Mouse (Mus musculus) liver, adult 2 months (tissue): Measurements from ENCODE around the gene Slc35f6. TPM values are rescaled to one million over a fixed set of nuclear protein-coding genes. Genes with fewer than 3 reads are reported as not detected.

Experiments used
- DNase-seq: peaks from one replicate; pipeline ENCODE4 v3.0.0-alpha.2; 2011; ENCODE audit warnings: low read depth, low spot score; ENCODE audit errors: extremely low read depth
- H3K27ac ChIP-seq: fragments of 200-500 bp; replicated peaks from 2 replicates; pipeline ENCODE4 v1.5.1; 2012; ENCODE audit warnings: low read depth, mild to moderate bottlenecking, control low read depth, inconsistent platforms, low read length; ENCODE audit not compliant: insufficient read depth
- H3K27me3 ChIP-seq: fragments of 200-500 bp; 2 replicates; pipeline ENCODE4 v1.6.1; 2012; ENCODE audit warnings: mild to moderate bottlenecking, moderate library complexity, low read length, inconsistent platforms; ENCODE audit not compliant: control insufficient read depth, insufficient read depth
- H3K36me3 ChIP-seq: fragments of 200-500 bp; 2 replicates; pipeline ENCODE4 v1.6.1; 2012; ENCODE audit warnings: low read length, inconsistent platforms; ENCODE audit not compliant: control insufficient read depth, insufficient read depth
- H3K4me1 ChIP-seq: fragments of 200-500 bp; 2 replicates; pipeline ENCODE4 v1.6.1; 2011; ENCODE audit warnings: low read length; ENCODE audit not compliant: control insufficient read depth, insufficient read depth
- H3K4me3 ChIP-seq: fragments of 200-500 bp; 2 replicates; pipeline ENCODE4 v1.5.1; 2011; ENCODE audit warnings: low read depth, mild to moderate bottlenecking, control low read depth, low read length, moderate library complexity; ENCODE audit not compliant: insufficient read depth
- H3K79me2 ChIP-seq: fragments of 200-500 bp; 2 replicates; pipeline ENCODE4 v1.6.1; 2012; ENCODE audit warnings: inconsistent platforms, mild to moderate bottlenecking, low read length, moderate library complexity; ENCODE audit not compliant: control insufficient read depth, insufficient read depth
- H3K9ac ChIP-seq: fragments of 200-500 bp; 2 replicates; pipeline ENCODE4 v1.6.1; 2012; ENCODE audit warnings: low read depth, mild to moderate bottlenecking, control low read depth, inconsistent platforms, low read length
- CTCF ChIP-seq: fragments of 200-500 bp; IDR thresholded peaks from 2 replicates; pipeline ENCODE4 v1.5.1; 2011; ENCODE audit warnings: low read depth, low read length, control low read depth
- POLR2A ChIP-seq: fragments of 200-500 bp; IDR thresholded peaks from 2 replicates; pipeline ENCODE4 v1.6.1; 2011; ENCODE audit warnings: low read length, control low read depth; ENCODE audit not compliant: insufficient read depth; ENCODE audit errors: extremely low read depth
- WGBS: fragments of 180-500 bp; shearing (Covaris S2); methylation state at CpG from one replicate; pipeline ENCODE4 v1.1.7; 2018; 5-methylcytosine and 5-hydroxymethylcytosine counted together
- polyA plus RNA-seq: library from polyadenylated mRNA; depleted of rRNA; stranded (reverse); fragments of >200 nt; gene quantifications from 2 replicates; pipeline ENCODE4 v1.2.3, GENCODE M21; 2012
- total RNA-seq: library from RNA; depleted of rRNA; stranded (reverse); fragments of >200 nt; gene quantifications from 2 replicates; pipeline ENCODE4 v1.2.3, GENCODE M21; 2014

The Slc35f6 gene
- total and polyA plus RNA-seq, 2 experiments, result 16.2 to 55.4 TPM

DNA sequence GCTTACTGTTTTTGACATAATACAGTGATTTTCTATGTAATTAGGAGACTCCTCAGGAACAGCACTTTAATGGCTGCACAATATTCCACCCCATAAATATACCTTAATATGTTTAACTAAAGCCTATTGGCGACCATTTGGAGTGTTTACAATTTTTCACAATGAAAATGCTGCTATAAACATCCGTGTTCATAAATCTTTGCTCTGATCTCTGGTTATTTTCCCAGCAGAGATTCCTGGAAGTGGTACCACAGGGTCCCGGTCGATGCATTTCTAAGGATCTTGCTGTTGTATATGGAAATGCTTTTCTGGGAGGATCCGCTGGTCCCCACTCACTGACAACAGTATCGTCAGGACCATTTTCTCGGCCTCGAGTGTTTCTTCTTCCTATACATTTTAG is 34.5 kb upstream of the Slc35f6 start:
- no peak for DNase-seq
- Histone ChIP-seq H3K79me2 (no peaks in the 10 kb centered on the region), H3K36me3 (no peaks in the 10 kb centered on the region), H3K27me3 (no peaks in the 10 kb centered on the region), H3K9ac (no peak overlapping the region), H3K4me1 (peaks cover 20% of the 10 kb centered on the region), H3K27ac (no peak overlapping the region), H3K4me3 (no peak overlapping the region)
- 94% methylated on average over 8 of the region's 8 CpGs for WGBS
- TF ChIP-seq POLR2A (no peak), CTCF (no peak)

DNA sequence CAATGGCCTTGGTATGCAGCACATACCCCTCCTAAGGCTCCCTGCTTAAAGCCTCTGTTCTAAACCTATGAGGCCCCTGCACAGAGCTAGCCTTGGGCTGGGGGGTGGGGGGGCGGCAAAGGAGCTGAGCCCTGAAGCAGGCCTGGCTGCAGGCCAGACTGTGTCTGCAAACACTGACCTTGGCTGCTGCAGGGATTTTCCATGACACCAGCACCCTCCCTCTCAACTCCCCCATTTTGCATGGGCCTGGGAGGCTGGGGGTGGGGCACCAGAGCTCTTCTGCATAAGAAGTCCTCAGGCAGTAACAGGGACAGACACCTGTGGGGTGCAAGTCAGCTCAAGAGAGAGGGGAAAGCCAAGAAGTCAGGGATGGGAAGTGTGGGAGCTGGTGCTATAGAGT is 33.5 kb upstream of the Slc35f6 start:
- Histone ChIP-seq H3K79me2 (no peaks in the 10 kb centered on the region), H3K4me1 (peaks cover 24% of the 10 kb centered on the region), H3K27me3 (no peaks in the 10 kb centered on the region), H3K27ac (no peak overlapping the region), H3K9ac (no peak overlapping the region), H3K4me3 (no peak overlapping the region), H3K36me3 (no peaks in the 10 kb centered on the region)
- DNase-seq, result peak; percentile 56
- no peak for TF ChIP-seq CTCF
- WGBS, result 7% methylated on average over 1 of the region's 1 CpGs

DNA sequence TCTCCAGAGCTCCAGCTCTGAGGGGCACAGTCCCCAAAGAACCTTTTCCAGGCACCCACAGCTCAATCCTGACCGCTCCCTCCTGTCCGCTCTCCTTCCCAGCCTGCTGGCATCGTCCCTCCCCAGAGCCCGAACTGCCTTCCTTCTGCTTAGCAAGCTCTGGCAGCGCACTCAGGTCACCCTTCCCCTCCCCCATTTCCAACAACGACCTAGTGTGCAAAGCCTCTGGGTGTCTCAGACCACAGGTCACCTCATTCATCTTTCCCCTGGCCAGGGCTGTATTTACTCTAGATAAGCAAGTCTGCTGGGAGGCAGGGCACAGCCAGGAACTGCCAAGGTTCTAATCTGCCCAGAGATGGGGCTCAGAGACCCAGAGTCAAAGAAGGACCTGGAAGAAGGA is 32.3 kb upstream of the Slc35f6 start:
- H3K9ac ChIP-seq, result no peak overlapping the region
- H3K27ac ChIP-seq, result no peak overlapping the region
- 10% methylated on average over 6 of the region's 6 CpGs for WGBS
- H3K4me1 ChIP-seq, result peaks cover 23% of the 10 kb centered on the region
- DNase-seq, result peak; percentile 98
- H3K27me3 ChIP-seq, result no peaks in the 10 kb centered on the region
- no peaks in the 10 kb centered on the region for H3K79me2 ChIP-seq
- H3K36me3 ChIP-seq, result no peaks in the 10 kb centered on the region
- TF ChIP-seq POLR2A (no peak), CTCF (no peak)
- no peak overlapping the region for H3K4me3 ChIP-seq

DNA sequence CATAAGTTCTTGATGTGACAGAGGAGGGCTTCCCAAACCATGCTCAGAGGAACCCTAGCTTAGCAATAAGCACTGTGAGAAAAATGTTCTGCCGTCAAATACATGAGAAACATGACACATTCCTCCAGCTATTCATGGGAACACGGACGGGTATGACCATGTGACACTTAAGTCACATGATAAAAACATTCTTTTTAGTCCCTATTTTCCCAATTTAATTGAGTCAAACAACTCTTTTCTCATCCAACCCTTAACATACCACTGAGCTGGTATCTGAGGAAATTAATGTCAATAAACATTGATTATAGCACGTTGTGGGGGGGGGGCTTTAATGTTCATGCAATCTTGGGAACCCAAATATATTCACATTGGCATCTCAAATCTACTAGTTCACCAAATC is 31.9 kb upstream of the Slc35f6 start:
- Histone ChIP-seq H3K9ac (no peak overlapping the region), H3K4me3 (no peak overlapping the region), H3K36me3 (no peaks in the 10 kb centered on the region), H3K27ac (no peak overlapping the region), H3K79me2 (no peaks in the 10 kb centered on the region), H3K27me3 (no peaks in the 10 kb centered on the region), H3K4me1 (peaks cover 23% of the 10 kb centered on the region)
- DNase-seq, result no peak
- no peak for TF ChIP-seq CTCF
- TF ChIP-seq POLR2A, result no peak
- WGBS, result 29% methylated on average over 4 of the region's 4 CpGs

DNA sequence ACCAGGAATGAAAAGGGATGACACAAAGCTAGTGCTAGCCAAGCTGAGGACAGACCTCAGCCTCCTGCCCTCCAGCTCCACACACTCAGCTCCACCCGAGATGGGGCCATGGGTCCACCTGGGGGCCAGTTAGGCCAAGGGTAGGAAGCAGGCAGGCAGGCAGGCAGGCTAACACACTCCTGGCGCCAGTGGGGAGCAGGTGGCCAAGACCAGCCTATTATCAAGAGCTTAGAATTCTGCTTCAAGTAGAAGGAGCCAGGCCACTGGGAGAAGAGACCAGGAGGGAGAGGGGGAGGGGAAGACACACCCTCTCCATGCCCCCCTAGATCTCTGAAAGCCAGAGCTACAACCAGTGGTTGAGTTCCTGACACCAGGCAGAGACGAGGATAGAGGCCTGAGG is 31.1 kb upstream of the Slc35f6 start:
- peak; percentile 32 for DNase-seq
- no peak overlapping the region for H3K4me3 ChIP-seq
- no peak overlapping the region for H3K9ac ChIP-seq
- H3K27me3 ChIP-seq, result no peaks in the 10 kb centered on the region
- H3K79me2 ChIP-seq, result no peaks in the 10 kb centered on the region
- 26% methylated on average over 3 of the region's 3 CpGs for WGBS
- H3K27ac ChIP-seq, result peak overlapping the region; percentile 46
- no peak for TF ChIP-seq CTCF
- no peak for TF ChIP-seq POLR2A
- peaks cover 23% of the 10 kb centered on the region for H3K4me1 ChIP-seq
- H3K36me3 ChIP-seq, result no peaks in the 10 kb centered on the region

DNA sequence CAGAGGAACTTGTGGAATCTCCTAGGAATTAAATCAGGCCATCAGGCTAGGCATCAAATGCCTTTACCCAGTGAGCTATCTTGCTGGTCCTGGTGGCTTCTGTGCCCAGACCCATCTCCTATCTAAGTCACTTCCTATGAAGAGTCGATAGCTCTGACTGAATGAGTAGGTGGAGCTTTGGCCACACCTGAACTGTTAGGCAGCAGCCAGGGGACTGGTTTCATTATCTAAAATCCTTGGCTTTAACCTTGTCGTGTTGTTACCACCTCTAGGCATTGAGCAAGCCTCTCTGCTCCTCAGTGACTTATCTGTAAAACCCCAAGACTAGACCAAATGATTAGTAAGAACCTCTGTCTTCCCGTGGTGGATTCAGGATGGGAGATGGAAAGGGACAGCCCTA is 30.4 kb upstream of the Slc35f6 start:
- peaks cover 6% of the 10 kb centered on the region for H3K27me3 ChIP-seq
- peak overlapping the region; percentile 46 for H3K9ac ChIP-seq
- DNase-seq, result peak; percentile 89
- no peak for TF ChIP-seq POLR2A
- no peak for TF ChIP-seq CTCF
- H3K4me1 ChIP-seq, result peaks cover 25% of the 10 kb centered on the region
- 0 out of 2 replicates have a peak overlapping the region, but pooled peaks have one; percentile 13 for H3K4me3 ChIP-seq
- H3K36me3 ChIP-seq, result no peaks in the 10 kb centered on the region
- no peaks in the 10 kb centered on the region for H3K79me2 ChIP-seq
- peak overlapping the region; percentile 87 for H3K27ac ChIP-seq
- 9% methylated on average over 3 of the region's 3 CpGs for WGBS
